Mouse (Mus musculus) erythroid progenitor cell, adult 5-6 weeks (primary cell): ENCODE results near the gene Kera. TPM values are rescaled to one million over a fixed set of nuclear protein-coding genes. Genes with fewer than 3 reads are reported as not detected.

Experiments used
- ATAC-seq: replicated peaks from 2 replicates; pipeline ENCODE4 v1.8.0; 2016; ENCODE audit warnings: moderate number of reproducible peaks, mild to moderate bottlenecking, moderate TSS enrichment, inconsistent platforms; ENCODE audit not compliant: poor library complexity, low FRiP score, severe bottlenecking
- total RNA-seq, 2 experiments: library from RNA; stranded (forward) in 1 of 2; stranded (reverse) in 1 of 2; fragments of 150-400 nt in 1 of 2; fragments of 186-747, 209-891 nt in 1 of 2; gene quantifications; 2 replicates each; pipeline versions ENCODE4 v1.2.3 to v1.2.4; 2015 to 2017; ENCODE audit warnings: low replicate concordance in 2 of 2

Gene Kera
- total RNA-seq (2015; ENCODE audit: low replicate concordance) (not detected in 2 replicates), total RNA-seq (2017; ENCODE audit: low replicate concordance) (not detected in 2 replicates)

DNA sequence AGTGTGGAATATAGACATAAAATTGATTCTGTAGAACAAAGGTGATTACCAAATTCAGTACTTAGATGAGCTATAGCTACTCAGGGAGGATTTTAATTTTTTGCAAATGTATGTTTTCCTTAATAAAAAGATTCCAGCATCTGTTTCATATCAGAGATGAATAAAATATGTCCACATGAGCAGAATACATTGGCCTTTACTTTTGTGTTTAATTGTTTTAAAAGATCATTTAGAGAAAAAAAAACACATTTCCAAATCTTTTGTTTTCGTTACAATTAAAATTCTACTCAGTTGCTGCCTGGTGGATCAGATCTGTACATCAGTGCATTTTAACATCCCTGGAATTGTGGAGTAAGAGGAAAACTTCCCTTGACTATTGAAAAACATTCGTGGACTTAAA, at the start of gene Kera:
Gene Kera, plus strand, starts transcription at position 301 of the 400 bp plus-strand sequence.
- no peak for ATAC-seq

GRCm38 (mm10) chr10:97564957-97565856, 41.5 kb upstream of the Kera start, which contains the start of gene Lum:
Lum (plus strand) TSS chr10:97565128.
- ATAC-seq: no peak

DNA sequence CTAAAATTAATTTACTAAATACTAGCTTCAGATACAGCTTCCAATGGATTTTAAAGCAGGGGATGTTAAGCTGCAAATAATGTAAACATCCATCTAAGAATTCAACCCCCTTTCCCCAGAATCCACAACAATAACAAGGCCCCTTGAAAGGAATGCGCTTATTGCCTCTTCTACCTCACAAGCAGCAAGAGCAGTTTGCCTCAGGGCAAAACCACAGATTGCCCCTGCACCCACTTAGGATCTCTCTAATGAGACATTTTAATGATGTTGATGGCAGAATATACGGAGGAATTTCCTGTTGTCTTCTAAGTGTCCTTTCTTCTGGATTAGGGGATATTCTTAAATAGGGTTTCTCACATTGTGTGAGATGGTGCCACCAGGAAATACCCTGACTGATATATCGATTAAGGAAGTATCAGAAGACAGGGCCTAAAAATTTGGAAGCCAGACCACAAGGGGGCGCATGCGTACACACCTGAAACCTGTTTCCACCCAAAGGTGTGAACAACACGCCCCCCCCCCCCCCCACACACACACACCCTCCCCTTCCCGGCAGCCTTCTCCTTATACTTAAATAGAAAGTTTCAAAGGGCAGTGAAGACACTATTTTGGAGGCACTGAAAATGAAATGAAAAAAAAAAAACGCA, 39.1 kb upstream of the Kera start:
- ATAC-seq: no peak

DNA sequence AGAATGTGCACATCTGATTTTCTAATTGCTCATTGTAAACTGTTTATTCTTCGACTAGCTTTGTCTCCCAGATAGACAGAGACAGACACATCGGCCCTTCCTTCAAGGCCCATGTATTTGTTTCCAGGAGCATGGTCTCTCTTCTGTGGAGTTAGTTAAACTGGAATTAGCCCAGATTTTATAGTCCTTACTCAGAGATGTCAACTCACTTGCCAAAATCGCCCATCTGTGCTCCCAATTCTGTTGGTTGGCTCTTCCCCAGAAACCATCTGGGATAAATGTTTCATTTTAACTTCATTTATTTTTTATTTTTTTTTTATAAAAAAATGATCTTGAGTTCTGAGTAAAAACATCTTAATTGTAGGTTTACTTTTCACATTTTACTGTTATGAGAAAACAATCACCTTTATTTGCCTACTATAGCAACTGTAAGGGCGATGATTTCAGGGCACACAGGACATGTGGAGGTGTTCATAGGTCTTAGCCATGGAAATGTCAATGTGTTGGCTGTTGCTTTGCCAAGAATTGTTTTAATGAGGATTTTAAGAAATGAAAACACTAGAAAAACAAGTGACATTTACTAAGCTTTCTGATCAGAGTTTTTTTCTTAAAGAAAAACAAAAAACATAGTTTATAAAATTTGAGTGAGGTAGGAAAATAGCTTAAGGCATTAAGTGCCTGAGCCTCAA, 24.0 kb upstream of the Kera start:
- ATAC-seq: no peak

GRCm38 (mm10) chr10:97584176-97584575, 22.5 kb upstream of the Kera start:
- ATAC-seq: no peak

DNA sequence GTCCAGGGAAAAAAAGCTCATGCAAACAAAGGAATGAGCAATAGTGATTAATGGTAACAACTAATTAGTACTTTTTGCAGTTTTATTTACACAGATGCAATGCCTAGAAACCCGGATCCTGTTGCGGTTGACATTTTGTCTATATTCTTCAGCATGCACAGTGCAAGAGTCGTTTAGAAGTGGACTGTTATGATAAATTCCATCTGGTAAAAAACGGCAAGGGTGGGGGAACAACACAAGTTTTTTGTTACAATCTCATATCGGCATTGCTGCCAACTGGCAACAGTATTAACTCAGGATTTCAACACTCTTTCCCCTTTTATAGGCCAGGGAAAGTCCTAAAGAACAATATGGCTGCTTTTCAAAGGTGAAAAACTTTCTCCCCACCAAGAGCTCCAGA, 19.5 kb upstream of the Kera start:
- ATAC-seq: no peak

- no peak for ATAC-seq
These were observed 17.1 kb upstream of the Kera start for GRCm38 (mm10) chr10:97589574-97589973.

- ATAC-seq: no peak
These were observed 15.6 kb upstream of the Kera start for GRCm38 (mm10) chr10:97591036-97591435.

- no peak for ATAC-seq
These were observed 15.0 kb upstream of the Kera start for GRCm38 (mm10) chr10:97591685-97592084.

DNA sequence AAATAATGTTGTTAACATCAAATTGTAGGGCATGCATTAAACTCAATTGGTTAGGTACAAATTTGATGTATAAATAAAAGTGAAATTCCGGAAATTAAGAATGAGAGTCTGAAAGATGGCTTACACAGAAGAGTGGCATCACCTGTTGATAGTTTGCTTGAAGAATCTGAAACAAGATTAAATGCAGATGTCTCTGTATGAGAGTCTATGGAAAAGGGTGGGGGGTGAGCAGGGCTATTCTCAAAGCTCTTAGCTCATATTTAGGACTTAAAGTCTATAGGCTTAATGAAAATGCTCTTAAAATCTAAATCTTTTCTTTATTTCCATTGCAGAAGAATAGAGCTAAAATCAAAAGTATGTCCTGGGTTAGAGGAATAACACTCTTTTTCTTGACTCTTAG, 11.0 kb upstream of the Kera start:
- ATAC-seq: no peak

GRCm38 (mm10) chr10:97601744-97602143, 4.9 kb upstream of the Kera start:
- no peak for ATAC-seq

DNA sequence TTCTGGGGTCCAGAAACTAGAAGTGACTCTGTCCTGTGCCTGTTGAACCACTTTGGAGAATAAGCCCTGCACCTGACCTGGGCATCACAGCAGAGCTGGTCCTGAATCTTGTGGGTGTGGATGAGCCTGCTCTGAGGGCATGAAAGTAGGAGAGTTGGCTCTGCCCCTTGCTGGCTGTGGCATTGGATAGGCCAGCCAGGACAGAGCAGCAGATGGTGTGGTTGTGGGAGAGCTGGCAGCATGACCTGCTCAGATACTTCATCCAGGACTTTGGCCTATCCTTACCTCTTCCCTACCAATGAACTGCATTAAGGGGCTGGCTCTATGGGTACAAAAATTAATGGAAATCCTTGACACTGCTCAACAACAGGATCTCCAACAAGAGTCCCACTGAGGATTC, 3.4 kb upstream of the Kera start:
- ATAC-seq: no peak

- no peak for ATAC-seq
These were observed 15.6 kb downstream of the Kera start for GRCm38 (mm10) chr10:97622328-97622727.

- no peak for ATAC-seq
These were observed 17.7 kb downstream of the Kera start for GRCm38 (mm10) chr10:97624381-97624780.

GRCm38 (mm10) chr10:97625116-97625515, 18.4 kb downstream of the Kera start:
- ATAC-seq: no peak

- ATAC-seq: no peak
These were observed 19.9 kb downstream of the Kera start for GRCm38 (mm10) chr10:97626543-97626942.

- no peak for ATAC-seq
These were observed 24.4 kb downstream of the Kera start for GRCm38 (mm10) chr10:97631061-97631460.

DNA sequence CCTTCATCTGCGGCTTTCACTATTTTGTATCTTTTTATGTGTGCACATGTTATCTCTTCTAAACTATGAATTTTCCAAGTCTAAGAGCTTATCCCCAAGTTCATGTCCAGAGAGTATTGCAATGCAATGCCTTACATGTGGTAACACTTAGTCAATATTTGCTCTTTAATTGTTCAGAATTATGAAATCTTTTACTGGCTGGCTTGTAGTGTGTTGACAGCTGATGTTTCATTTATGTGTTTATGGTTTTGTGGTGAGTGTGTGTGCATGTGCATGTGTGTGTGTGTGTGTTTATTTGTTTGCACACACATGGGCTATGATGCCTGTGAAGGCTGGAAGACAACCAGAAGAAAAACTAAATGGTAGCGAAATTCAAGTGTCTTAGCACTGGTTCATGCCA, 35.2 kb downstream of the Kera start:
- no peak for ATAC-seq

DNA sequence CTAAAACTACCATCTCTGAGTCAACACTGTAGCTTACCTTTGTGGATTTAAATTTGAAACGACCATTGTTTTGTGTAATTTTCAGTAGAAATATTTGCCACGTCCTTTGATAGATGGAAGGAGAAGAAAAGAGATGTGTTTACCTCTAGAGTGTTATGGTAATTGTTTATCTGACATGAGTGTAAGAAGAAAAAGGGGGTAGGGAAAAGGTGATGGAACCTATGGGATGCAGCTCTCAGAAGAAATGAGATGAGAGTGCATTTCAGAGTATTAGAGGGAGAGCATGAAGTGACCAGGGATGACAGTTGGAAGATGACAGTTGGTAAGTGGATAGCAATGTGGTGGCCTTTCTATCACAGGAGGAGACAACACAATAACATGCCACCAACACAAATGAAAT, 37.1 kb downstream of the Kera start, which contains the start of gene Epyc:
Gene Epyc, plus strand, starts transcription at position 301 of the 400 bp plus-strand sequence.
- ATAC-seq: no peak

DNA sequence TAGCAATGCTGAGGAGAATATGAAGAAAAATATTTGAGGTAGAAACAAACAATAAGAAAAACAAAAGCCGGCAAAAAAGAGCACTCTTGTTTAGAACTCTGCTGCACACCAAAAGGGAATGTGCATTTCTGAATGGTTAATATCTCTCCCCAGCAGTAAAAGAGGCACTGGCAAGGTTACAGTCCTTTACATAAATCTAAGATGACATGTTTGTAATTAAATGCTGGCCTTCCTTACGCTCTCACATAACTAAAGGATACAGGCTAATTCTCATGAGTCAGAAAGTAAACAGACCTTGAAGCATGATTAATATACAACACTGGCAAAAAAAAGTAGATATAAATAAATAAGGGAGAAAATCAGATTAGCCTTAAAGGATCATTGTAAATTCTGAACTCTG, 43.7 kb downstream of the Kera start:
- ATAC-seq: no peak
